Mouse (Mus musculus): ENCODE results near the gene Zfp691. TPM values are rescaled to one million over a fixed set of nuclear protein-coding genes. Genes with fewer than 3 reads are reported as not detected.

The Zfp691 gene
- polyA plus RNA-seq, 2 experiments = 1.5 to 3.3 TPM

- Histone ChIP-seq H3K27me3 (ENCODE audit: control insufficient read depth, insufficient read depth, low read length) (no peaks in the 10 kb centered on the region), H3K27ac (peak overlapping the region; percentile 97), H3K9me3 (ENCODE audit: control insufficient read depth, low read length) (no peaks in the 10 kb centered on the region), H3K9ac (replicated peaks) (peak overlapping the region; percentile 97), H3K4me2 (ENCODE audit: low read depth) (peak overlapping the region; percentile 79), H3K4me1 (replicated peaks; ENCODE audit: control insufficient read depth in 2 of 2, insufficient read depth in 2 of 2, low read length in 1 of 2) (peaks cover 42 to 67% of the 10 kb centered on the region in 2 experiments), H3K36me3 (replicated peaks; ENCODE audit: control insufficient read depth, insufficient read depth, low read depth) (peaks cover 33% of the 10 kb centered on the region), H3K4me3 (ENCODE audit: insufficient read depth in 1 of 2, low read depth in 2 of 2, low read length in 2 of 2) (peak overlapping the region; percentile 72 to 91)
- TF ChIP-seq CTCF (IDR thresholded peaks at IDR 0.05; ENCODE audit: low read depth) (no peak), EP300 (IDR thresholded peaks at IDR 0.05; ENCODE audit: low read depth) (peak; percentile 84)
- DNase-seq (ENCODE audit: low read depth in 3 of 3, low spot score in 3 of 3) (peak; percentile 87 to 89 (median 88)), ATAC-seq (ENCODE audit: insufficient read depth) (peak; percentile 67)
- 14% methylated on average over 8 of the region's 8 CpGs for WGBS (ENCODE audit: insufficient replicate concordance)
Observed at GRCm38 (mm10) chr4:119190618-119191017, 16.6 kb upstream of the Zfp691 start.

- peak; percentile 90 for ATAC-seq (ENCODE audit: insufficient read depth)
- H3K9ac ChIP-seq (replicated peaks) = peak within 1 kb of the TSS; percentile 97
- H3K27ac ChIP-seq = peak within 1 kb of the TSS; percentile 97
- no peak for TF ChIP-seq CTCF (IDR thresholded peaks at IDR 0.05; ENCODE audit: low read depth)
- peak; percentile 90 for TF ChIP-seq EP300 (IDR thresholded peaks at IDR 0.05; ENCODE audit: low read depth)
- H3K36me3 ChIP-seq (replicated peaks; ENCODE audit: control insufficient read depth, insufficient read depth, low read depth) = peaks cover 40% of the 10 kb centered on the region
- peak within 1 kb of the TSS; percentile 96 for H3K4me2 ChIP-seq (ENCODE audit: low read depth)
- peak; percentile 91 to 93 (median 91) for DNase-seq (ENCODE audit: low read depth in 3 of 3, low spot score in 3 of 3)
- H3K4me1 ChIP-seq (replicated peaks; ENCODE audit: control insufficient read depth in 2 of 2, insufficient read depth in 2 of 2, low read length in 1 of 2) = peaks cover 44 to 70% of the 10 kb centered on the region in 2 experiments
- peak within 1 kb of the TSS; percentile 72 to 91 for H3K4me3 ChIP-seq (ENCODE audit: insufficient read depth in 1 of 2, low read depth in 2 of 2, low read length in 2 of 2)
- H3K9me3 ChIP-seq (ENCODE audit: control insufficient read depth, low read length) = no peaks in the 10 kb centered on the region
- H3K27me3 ChIP-seq (ENCODE audit: control insufficient read depth, insufficient read depth, low read length) = no peaks in the 10 kb centered on the region
- 12% methylated on average over 6 of the region's 6 CpGs for WGBS (ENCODE audit: insufficient replicate concordance)
Observed at GRCm38 (mm10) chr4:119189864-119190263, 15.9 kb upstream of the Zfp691 start, which contains the start of gene Ermap. Gene Ermap (minus strand): TSS chr4:119190011.

GRCm38 (mm10) chr4:119189392-119189791 lies 15.4 kb upstream of the Zfp691 start:
- Histone ChIP-seq H3K9me3 (ENCODE audit: control insufficient read depth, low read length) (no peaks in the 10 kb centered on the region), H3K27ac (peak overlapping the region; percentile 97), H3K4me3 (ENCODE audit: insufficient read depth in 1 of 2, low read depth in 2 of 2, low read length in 2 of 2) (peak overlapping the region; percentile 72 to 91), H3K4me1 (replicated peaks; ENCODE audit: control insufficient read depth in 2 of 2, insufficient read depth in 2 of 2, low read length in 1 of 2) (peaks cover 39 to 66% of the 10 kb centered on the region in 2 experiments), H3K27me3 (ENCODE audit: control insufficient read depth, insufficient read depth, low read length) (no peaks in the 10 kb centered on the region), H3K36me3 (replicated peaks; ENCODE audit: control insufficient read depth, insufficient read depth, low read depth) (peaks cover 45% of the 10 kb centered on the region), H3K4me2 (ENCODE audit: low read depth) (no peak overlapping the region; the same call in 1 of the 2 replicates), H3K9ac (replicated peaks) (peak overlapping the region; percentile 97)
- DNase-seq (ENCODE audit: low read depth in 3 of 3, low spot score in 3 of 3) (no peak), ATAC-seq (ENCODE audit: insufficient read depth) (peak; percentile 34; the same call in 1 of the 2 replicates)
- 17% methylated on average over 6 of the region's 6 CpGs for WGBS (ENCODE audit: insufficient replicate concordance)
- TF ChIP-seq CTCF (IDR thresholded peaks at IDR 0.05; ENCODE audit: low read depth) = no peak
- no peak for TF ChIP-seq EP300 (IDR thresholded peaks at IDR 0.05; ENCODE audit: low read depth)

- DNase-seq (ENCODE audit: low read depth in 3 of 3, low spot score in 3 of 3) = peak; percentile 65 to 68 (median 65)
- Histone ChIP-seq H3K4me3 (ENCODE audit: insufficient read depth in 1 of 2, low read depth in 2 of 2, low read length in 2 of 2) (peak overlapping the region; percentile 72 to 91), H3K27ac (peak overlapping the region; percentile 92), H3K4me1 (replicated peaks; ENCODE audit: control insufficient read depth in 2 of 2, insufficient read depth in 2 of 2, low read length in 1 of 2) (peaks cover 28 to 57% of the 10 kb centered on the region in 2 experiments), H3K9ac (replicated peaks) (peak overlapping the region; percentile 97), H3K9me3 (ENCODE audit: control insufficient read depth, low read length) (no peaks in the 10 kb centered on the region), H3K4me2 (ENCODE audit: low read depth) (peak overlapping the region; percentile 96), H3K36me3 (replicated peaks; ENCODE audit: control insufficient read depth, insufficient read depth, low read depth) (peaks cover 56% of the 10 kb centered on the region), H3K27me3 (ENCODE audit: control insufficient read depth, insufficient read depth, low read length) (no peaks in the 10 kb centered on the region)
- TF ChIP-seq CTCF (IDR thresholded peaks at IDR 0.05; ENCODE audit: low read depth) (peak; percentile 73), EP300 (IDR thresholded peaks at IDR 0.05; ENCODE audit: low read depth) (peak; percentile 20; the same call in 1 of the 2 replicates)
- 9% methylated on average over 11 of the region's 11 CpGs for WGBS (ENCODE audit: insufficient replicate concordance)
- peak; percentile 52 for ATAC-seq (ENCODE audit: insufficient read depth)
Observed at GRCm38 (mm10) chr4:119188060-119188785, 14.2 kb upstream of the Zfp691 start.

- Histone ChIP-seq H3K4me1 (replicated peaks; ENCODE audit: control insufficient read depth in 2 of 2, insufficient read depth in 2 of 2, low read length in 1 of 2) (peaks cover 18 to 34% of the 10 kb centered on the region in 2 experiments), H3K4me3 (ENCODE audit: insufficient read depth in 1 of 2, low read depth in 2 of 2, low read length in 2 of 2) (peak overlapping the region; percentile 43 to 72), H3K9me3 (ENCODE audit: control insufficient read depth, low read length) (no peaks in the 10 kb centered on the region), H3K27me3 (ENCODE audit: control insufficient read depth, insufficient read depth, low read length) (no peaks in the 10 kb centered on the region), H3K36me3 (replicated peaks; ENCODE audit: control insufficient read depth, insufficient read depth, low read depth) (peaks cover 81% of the 10 kb centered on the region), H3K4me2 (ENCODE audit: low read depth) (peak overlapping the region; percentile 96), H3K9ac (replicated peaks) (peak overlapping the region; percentile 49), H3K27ac (peak overlapping the region; percentile 22; the same call in 1 of the 2 replicates)
- TF ChIP-seq EP300 (IDR thresholded peaks at IDR 0.05; ENCODE audit: low read depth) (no peak), CTCF (IDR thresholded peaks at IDR 0.05; ENCODE audit: low read depth) (no peak)
- WGBS (ENCODE audit: insufficient replicate concordance) = 72% methylated on average over 4 of the region's 4 CpGs
- no peak for ATAC-seq (ENCODE audit: insufficient read depth)
- no peak for DNase-seq (ENCODE audit: low read depth in 3 of 3, low spot score in 3 of 3)
Observed at GRCm38 (mm10) chr4:119185771-119186170, 11.8 kb upstream of the Zfp691 start.

All from liver, embryonic 14.5 days (tissue).